Mouse (Mus musculus): ENCODE data around the gene Cxcl17.
"Not testable (repeated sequence)": the region's sequence is repeated elsewhere in the genome, so short reads cannot be mapped to it uniquely, and the experiment has no call there.

Cxcl17 gene

DNA sequence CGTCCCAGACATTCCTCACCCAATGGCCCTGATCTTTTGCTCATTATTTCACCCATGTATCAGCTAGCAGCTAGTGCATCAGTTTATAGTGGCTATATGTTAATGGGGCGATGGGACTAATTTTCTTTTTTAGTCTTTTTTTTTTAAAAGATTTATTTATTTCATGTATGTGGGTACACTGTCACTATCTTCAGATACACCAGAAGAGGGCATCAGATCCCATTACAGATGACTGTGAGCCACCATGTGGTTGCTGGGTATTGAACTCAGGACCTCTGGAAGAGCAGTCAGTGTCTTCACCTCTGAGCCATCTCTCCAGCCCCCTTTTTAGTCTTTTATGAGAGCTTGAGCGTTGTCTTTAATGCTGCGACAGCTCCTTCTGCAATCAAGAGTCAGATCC lies 13.7 kb upstream of the Cxcl17 start:
- DNase-seq (ENCODE audit: low spot score in 2 of 2), result not testable (repeated sequence)

DNA sequence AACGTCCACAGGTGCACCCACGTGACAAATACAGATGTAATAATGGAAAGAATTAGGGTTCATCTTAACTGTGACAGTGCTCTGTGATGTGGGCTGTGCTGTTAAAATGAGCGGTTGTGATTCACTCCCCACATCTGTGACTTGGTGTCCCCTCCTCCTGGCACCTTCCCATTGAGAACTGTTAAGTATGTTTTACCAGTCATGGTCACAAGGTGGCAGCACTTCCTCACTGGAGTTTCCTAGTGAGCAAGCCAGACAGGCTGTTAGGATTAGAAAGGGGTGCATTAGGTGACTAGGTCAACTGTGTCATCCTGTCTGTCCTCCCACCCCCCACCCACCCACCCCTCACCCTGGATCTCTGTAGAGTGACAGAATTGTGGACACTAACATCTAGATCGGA lies 11.7 kb upstream of the Cxcl17 start:
- peak; percentile 75 to 87 for DNase-seq (ENCODE audit: low spot score in 2 of 2)

DNA sequence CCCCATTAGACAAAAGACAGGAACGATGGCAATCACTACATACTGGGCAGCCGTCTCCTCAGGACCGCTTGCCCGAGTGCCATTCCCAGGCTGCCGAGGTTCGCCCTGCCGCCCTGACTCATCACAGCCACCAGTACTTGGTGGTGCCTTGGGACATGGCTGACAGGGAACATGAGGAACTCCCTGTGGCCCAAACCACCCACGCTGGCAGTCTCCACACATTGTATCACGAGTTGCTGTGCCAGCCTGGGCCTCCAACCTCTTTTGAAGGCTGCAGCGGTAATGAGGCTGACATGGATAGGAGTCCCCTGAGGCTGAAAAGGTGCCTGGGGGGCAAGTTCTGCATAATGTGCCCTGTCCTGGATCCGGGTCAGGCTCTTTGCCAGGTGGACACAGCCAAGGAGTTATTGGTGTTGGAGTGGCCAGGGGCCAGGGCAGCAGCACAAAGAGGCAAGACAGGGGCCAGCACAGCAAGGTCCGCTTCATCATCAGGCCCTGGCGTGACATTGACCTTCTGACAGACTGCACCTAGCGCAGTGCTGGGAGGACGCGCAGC lies 9.7 kb upstream of the Cxcl17 start:
- DNase-seq (ENCODE audit: low spot score in 2 of 2), result no peak

DNA sequence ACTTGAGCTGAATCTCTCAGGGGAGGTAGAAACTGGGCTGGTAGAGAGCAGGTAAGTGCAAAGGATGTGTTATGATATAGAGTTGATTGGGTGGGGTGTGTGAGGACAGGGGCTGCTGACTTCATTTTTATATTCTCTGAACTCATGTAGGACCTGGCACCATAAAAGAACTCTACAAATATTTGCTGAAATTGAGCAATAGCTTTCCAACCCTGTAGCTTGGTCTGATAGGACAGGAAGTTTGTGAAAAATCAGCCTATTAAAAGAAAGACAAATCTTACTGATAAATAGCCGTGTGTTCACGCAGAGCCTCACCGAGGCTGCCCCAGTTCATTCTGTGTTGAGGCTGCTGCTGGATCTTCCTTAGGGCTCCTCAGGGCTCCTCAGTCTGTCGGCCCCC lies 7.3 kb upstream of the Cxcl17 start:
- DNase-seq (ENCODE audit: low spot score in 2 of 2), result no peak

DNA sequence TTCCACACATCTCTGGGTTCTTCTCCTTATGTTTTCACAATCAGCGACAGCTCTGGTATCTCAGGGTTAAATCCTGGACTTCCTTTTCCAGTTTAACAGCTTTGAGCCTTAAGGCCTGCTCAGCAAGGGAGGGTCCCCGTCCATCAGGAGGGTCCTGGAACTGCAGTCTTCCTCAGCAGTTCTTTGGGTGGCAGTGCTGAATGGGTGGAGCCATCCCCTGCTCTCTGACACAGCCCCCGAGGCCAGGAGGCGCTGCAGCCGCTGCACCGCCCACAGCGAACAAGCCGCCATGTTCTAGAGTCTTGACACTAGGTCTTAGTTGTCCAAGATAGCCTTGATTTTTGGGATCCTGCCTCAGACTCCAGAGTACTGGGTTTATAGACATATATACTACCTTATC lies 6.8 kb upstream of the Cxcl17 start:
- no peak for DNase-seq (ENCODE audit: low spot score in 2 of 2)

DNA sequence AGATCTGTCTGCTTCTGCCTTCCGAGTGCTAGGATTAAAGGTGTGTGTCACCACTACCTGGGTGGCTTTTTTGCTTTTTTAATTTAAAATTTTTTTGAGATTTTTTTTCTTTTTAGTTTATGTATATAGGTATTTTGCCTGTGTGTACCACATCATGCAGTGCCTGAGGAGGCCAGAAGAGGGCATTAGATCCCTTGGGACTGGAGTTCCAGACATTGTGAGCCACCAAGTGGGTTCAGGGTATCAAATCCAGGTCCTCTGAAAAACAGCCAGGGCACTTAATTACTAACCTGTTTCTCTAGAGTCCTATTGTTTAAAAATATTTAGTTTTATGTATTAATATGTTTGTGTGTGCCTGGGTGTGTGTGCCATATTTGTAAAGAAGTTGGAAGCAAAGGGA lies 4.9 kb upstream of the Cxcl17 start:
- DNase-seq (ENCODE audit: low spot score in 2 of 2), result peak in 1 of 2 experiments; percentile 63

DNA sequence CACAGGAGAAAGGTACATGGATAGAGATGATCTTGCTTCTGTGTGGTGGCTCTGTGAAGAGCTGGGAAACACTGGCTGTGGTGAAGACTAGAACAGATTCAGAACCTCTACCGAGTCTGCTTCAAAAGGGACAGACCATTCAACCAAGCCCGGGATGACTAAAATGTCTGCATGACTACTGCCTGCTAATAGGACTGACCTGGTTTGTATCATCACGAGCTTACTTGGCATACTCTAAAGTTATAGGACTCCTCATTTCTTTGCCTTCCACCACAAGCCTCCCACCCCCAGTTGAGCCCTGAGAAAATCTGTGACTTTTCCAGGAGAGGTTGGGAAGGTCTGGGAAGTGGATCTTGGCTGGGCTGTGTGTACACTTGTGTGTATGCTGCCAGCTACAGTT lies 825 bp downstream of the Cxcl17 start:
- no peak for DNase-seq (ENCODE audit: low spot score in 2 of 2)

DNA sequence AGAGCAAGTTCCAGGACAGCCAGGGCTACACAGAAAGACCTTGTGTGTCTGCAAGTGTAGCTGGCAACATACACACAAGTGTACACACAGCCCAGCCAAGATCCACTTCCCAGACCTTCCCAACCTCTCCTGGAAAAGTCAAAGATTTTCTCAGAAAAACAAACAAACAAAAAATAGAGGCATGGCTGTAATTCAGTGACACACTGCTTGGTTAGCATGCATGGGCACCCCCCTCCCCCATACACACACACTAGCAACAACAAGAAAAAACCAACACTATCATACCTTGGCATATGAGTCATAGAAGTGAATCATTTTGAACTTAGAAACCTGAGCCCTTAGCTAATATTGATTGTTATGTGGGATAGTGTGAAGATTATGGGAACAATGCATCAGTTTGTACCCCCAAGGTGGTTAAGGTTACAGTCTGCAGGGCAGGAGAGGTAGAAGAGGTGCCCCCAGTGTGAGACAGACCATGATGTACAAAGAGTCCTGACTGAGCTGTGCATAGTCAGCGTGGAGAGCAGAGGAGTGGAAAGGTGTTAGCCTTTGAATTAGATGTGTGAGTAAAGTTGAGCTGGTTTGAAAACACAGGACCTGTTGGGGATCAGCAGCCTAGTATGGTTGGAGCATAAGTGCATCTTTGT lies 1.6 kb downstream of the Cxcl17 start:
- DNase-seq (ENCODE audit: low spot score in 2 of 2), result no peak

DNA sequence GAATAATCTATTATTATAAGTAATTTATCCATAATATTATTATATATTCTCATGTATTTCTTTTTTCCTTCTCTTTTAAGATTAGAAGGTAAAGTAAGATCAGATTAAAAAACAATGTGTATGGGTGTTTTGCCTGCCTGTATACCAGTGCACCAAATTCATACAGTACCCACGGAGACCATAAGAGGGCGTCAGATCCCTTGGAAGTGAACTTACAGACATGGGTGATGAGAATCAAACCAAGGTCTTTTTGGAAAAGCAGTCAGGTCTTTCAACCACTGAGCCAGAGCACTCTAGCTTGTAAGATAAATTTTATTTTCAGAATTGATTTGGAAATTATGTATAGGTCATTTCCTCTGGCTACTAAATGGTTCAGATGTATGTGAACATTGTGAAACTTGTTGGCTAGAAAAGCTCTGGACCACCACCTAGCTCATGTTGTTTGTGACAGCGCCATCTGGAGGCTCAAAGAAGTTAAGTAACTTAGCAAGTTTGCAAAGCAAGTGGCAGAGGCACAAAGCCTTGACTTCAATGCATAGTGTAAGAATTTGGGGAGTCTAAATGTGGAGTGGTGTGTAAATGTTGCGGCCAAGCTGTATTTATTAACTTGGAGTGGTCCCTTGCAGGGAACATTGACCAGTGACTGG lies 3.4 kb downstream of the Cxcl17 start:
- peak in 1 of 2 experiments; percentile 58 for DNase-seq (ENCODE audit: low spot score in 2 of 2)

DNA sequence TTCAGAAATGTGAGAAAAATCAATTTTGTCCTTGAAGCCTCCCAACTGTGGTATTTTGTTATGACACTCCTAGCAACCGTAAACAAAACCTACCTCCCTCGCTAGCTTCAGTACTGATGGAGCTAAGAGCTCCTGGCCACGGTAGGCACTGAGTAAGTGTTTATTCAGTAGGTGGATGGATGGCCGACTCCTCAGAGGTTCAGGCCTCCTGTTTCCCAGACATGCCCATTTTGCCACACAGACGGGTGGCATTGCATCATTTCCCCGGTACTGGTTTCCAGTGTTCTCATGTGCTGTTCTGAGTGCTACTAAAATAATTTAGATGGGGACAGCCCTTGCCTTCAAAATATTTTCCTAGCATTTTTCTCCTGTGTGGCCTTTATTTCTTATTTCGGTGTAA lies 6.2 kb downstream of the Cxcl17 start:
- no peak for DNase-seq (ENCODE audit: low spot score in 2 of 2)

DNA sequence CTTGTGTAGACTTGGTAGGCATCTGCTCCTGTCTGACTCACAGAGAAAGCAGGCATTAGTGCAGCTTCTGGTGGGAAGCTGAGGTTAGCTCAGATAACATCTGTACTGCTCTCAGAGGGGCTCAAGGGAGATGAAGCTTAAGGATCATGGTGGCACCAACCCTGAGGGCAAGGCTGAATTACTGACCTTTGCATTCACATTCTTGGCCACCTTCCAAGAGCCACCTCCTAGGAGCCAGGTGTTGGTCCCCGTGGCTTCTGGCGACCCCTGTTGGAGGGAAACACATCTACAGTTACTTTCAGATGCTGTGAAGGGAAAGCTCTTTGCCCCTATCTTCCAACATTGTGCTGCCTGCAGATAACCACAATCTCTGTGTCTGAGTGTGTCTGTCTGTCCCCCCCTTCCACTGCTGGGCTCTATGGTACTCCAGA lies 10.0 kb downstream of the Cxcl17 start:
- DNase-seq (ENCODE audit: low spot score in 2 of 2), result peak; percentile 18 to 64

DNA sequence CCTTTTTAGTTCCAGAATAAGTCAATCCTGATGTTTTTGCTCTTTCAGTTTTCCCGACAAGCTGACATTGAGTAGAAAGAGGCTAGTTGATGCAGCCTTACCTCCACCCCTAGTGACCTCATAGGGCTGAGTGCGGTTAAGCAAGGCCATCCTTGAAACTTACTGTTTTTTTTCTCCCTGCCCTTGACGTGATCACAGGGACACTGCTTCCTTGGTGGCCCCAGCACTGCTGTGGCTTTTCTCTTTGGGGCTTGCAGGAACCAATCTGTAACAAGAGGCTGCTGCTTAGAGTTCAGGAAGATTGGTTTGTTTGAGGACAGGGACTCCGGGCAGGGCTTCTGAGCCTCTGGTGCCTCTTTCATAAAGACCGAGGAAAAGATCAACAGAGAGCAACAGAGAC lies 10.7 kb downstream of the Cxcl17 start:
- DNase-seq (ENCODE audit: low spot score in 2 of 2), result no peak

DNA sequence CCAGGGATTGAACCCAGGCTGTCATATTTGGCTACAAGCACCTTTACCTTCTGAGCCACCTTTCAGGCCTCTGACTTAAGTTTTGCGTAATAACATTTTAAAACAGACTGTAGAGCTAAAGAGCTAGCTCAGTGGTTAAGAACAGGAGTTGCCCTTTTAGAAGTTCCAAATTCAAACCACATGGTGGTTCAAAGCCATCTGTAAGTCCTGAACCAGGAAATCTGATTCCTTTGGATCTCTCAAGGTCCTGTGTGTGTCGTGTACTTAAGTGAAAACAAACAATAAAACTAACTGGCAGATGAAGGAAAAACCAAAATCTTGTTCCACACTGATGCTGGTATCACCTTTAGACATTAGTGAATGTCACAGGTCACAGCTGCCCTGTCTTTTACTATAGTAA lies 11.1 kb downstream of the Cxcl17 start:
- DNase-seq (ENCODE audit: low spot score in 2 of 2), result no peak

DNA sequence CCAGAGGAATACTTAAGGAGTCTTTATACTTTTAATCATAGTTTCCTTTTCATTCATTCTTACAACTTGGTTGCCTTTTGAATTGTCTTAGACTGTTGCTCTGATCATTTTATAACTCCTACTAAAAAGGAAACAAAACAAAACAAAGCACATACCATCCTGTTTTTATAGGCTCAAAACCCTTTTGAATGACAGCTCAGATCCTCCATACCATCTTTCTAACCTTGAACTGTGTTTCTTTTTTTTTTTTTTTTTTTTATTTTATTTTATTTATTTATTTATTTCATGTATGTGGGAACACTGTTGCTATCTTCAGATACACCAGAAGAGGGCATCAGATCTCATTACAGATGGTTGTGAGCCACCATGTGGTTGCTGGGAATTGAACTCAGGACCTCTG lies 13.7 kb downstream of the Cxcl17 start:
- not testable (repeated sequence) for DNase-seq (ENCODE audit: low spot score in 2 of 2)

DNA sequence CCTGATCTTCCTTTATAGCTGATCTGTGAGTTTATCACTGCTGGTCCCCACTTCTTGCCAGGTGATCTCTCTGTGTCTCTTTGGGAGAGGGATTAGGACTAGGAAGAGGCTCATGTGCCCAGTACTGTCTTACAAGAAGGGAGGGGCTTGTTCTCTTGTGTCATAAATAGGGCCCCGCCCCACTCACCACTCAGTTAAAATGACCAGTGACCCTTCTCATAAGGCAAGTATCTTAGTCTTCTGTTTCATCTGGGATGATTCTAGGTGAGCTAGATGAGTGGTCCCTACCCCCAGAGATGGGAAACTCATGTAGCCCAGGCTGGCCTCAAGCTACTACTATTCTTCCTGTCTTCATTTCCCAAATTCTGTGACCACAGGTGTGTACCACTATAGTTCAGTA lies 14.1 kb downstream of the Cxcl17 start, which contains the start of gene Lipe:
TSS of gene Lipe (minus strand) at position 101 of the 400 bp plus-strand sequence.
- no peak for DNase-seq (ENCODE audit: low spot score in 2 of 2)

DNA sequence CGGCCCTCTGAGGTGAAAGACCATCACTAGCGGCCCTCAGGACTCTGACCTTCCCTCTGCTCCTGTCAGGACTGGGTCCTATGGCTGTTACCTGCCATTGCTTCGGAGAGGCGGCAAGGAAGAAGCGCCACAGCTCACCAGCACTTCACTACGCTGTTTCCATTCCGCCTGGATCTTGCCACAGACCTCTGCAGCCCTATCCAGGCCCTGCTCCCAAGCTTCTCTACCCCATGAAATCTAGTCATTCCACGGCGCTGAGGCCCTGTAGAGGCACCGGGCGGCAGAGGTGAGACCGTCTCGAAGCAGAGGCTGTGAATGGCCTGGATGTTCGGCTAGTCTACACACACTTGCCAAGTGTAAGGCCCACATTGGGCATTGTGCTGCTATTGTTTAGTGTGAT lies 16.1 kb downstream of the Cxcl17 start:
- DNase-seq (ENCODE audit: low spot score in 2 of 2), result no peak

DNA sequence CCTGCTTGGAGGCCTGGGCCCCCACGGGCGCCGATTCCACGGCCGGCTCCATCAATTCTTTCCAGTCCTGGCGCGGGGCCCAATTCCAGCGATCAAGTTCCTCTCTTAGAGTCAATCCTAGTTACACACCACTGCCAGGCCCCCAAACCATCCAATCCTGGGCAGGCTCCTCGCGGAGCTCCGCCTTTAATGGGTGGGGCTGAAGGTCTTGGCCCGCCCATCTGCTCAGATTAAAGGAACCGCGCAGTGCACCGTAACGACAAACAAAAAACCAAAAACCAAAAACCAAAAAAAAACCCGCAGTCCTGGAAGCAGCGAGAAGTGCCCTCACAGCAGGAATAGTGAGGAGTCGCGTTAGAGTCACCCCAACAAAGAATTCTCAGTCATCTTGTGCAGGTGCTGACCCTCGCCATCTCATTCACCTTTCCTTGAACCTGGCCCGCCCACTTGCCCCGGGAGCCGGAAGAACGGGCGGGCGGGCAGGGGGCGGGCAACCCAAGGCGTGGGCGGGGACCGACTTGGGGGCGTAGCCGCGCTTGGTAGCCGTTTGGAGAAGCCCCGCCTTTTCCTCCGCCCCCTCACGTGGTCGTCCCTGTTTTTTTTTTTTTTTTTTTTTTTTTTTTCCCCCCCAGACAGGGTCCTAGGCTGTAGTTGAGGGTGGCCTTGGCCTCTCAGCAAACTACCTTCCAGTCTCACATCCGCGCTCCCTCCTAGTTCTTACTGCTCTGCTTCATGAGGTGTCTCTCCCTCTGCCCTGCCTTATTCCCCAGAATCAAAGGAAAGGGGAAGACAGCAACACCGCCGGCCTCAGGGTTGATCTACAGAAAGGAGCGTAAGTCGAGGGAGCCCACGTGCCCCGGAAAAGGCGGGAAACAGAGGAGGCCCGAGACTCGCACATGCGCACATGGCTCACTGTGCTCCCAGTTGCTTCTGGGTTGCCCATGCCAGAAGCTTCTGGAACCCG lies 16.8 kb downstream of the Cxcl17 start:
- peak; percentile 81 to 93 for DNase-seq (ENCODE audit: low spot score in 2 of 2)

DNA sequence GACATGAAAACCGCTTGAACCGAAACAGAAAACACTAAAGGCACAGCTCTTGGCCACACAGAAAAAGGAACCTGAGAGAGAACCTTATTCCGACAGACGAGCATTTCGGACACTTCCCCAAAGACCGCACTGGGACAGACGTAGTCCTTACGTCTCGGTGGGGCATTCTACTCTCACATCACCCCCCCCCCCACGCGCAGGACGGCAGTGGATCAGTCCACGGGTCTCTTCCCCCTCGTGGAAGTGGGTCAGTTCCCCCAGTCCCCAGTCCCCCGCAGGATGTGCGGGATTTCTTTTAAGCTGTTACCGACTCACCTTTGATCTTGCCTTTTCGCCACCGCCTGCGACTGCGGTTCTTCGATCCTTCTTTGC lies 17.5 kb downstream of the Cxcl17 start:
- DNase-seq (ENCODE audit: low spot score in 2 of 2), result no peak

DNA sequence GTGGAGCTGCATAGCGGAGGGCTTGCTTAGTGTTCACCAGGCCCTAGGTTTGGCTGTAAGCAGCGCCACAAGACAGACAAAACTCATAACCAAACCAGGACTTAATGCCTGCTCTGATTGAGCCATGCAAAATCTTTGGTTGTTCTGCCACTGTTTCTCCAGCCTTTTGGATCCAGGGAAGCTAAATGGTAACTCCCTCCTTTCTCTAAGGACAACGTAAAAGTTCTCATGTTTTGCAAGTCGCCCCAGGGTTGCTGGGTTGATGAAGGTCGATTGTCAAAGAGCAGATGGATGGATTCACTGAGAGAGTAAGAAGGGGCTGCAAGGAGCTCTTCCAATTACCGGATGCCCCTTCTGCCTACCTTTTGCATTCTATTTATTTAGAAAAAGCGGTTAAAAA lies 17.9 kb downstream of the Cxcl17 start:
- no peak for DNase-seq (ENCODE audit: low spot score in 2 of 2)

DNA sequence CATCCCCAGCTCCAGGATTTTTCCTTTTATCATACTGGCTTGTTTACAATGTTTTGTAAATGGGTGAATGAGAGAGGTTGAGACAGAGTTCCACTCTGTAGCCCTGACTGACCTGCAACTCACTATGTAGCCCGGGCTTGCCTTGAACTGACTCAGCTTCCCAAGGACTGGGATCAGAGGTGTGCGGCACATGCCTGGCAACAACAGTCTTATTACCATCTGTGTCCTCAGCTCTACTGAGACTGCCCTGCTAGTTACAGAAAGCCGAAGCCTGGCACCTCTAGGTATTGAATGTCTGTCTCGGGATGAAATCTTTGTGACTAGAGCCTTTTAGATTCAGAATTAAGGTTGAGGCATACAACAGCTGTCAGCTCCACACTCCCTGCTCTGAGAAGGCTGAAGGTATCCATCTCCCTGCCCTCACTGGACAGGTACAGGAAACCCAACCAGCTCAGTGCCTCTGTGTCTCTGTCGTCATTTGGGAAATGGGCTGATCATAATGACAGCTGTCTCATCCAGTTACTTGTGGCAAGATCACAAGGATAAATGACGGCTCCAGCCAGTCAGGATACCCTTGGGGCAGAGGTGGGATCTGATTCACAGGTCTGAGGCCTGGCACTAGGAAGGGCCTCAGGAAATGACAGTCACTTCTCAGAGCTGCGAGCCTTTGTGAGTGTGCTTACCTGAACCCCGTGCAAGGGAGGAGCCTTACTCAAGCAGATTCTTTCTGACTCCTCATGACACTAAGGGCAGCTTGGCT lies 19.1 kb downstream of the Cxcl17 start:
- no peak for DNase-seq (ENCODE audit: low spot score in 2 of 2)

DNA sequence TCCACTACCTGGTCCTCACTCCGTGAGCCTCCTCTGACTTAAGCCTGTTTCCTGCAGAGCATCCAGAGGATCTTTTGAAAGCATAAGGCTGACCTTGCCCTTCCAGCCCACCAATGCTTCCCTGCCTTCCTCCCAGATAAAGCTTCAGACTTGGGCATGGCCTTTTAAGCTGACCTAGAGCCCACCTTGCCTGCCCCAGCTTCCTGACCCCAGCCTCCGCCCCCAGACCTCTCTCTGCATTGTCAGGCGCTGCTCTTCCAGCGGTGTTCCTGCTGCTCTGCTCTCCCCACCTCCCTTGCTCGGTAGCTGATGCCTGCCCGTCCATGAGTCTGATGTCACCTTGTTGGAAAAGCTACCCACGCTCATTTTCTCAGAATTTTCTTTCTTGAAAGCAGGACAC lies 19.8 kb downstream of the Cxcl17 start:
- DNase-seq (ENCODE audit: low spot score in 2 of 2), result no peak

Data from spleen, postnatal 10 days (tissue).